Mouse (Mus musculus) brain, embryonic 14.5 days (tissue): Measurements from ENCODE around the gene Gm21854. TPM values are rescaled to one million over a fixed set of nuclear protein-coding genes. Genes with fewer than 3 reads are reported as not detected.
"Not testable (repeated sequence)": the region's sequence is repeated elsewhere in the genome, so short reads cannot be mapped to it uniquely, and the experiment has no call there.

Experiments used
- DNase-seq: peaks from one replicate; pipeline ENCODE4 v3.0.0-alpha.2; 2011; ENCODE audit warnings: low read depth
- polyA plus RNA-seq: library from polyadenylated mRNA; depleted of rRNA; stranded (reverse); fragments of >200 nt; gene quantifications from 2 replicates; pipeline ENCODE4 v1.2.3, GENCODE M21; 2012; rRNA removed

The Gm21854 gene
- polyA plus RNA-seq: not detected in 2 replicates

GRCm38 (mm10) chrY:5656686-5657085, at the start of gene Gm21854:
Gene Gm21854 (plus strand): TSS chrY:5656986.
- not testable (repeated sequence) for DNase-seq

Other genes starting within 250 kb of the Gm21854 start
- not detected in 2 replicates for gene Gm20914, start 69.0 kb downstream of the Gm21854 start, polyA plus RNA-seq
- gene Gm28171, start 136.4 kb downstream of the Gm21854 start, polyA plus RNA-seq: not detected in 2 replicates